Mouse (Mus musculus): ENCODE results near the gene Gpr150. TPM values are rescaled to one million over a fixed set of nuclear protein-coding genes. Genes with fewer than 3 reads are reported as not detected.

The Gpr150 gene
- total RNA-seq, 2 experiments from 2014 or later, result 2.5 to 3.2 TPM

- peak in 1 of 2 experiments; percentile 11 for DNase-seq (ENCODE audit: low spot score in 2 of 2)
Observed at GRCm38 (mm10) chr13:76017465-76017864, 39.3 kb downstream of the Gpr150 start.

- DNase-seq (ENCODE audit: low spot score in 2 of 2), result no peak
Observed at GRCm38 (mm10) chr13:76014511-76014910, 42.3 kb downstream of the Gpr150 start.

Other genes with a start within 250 kb of the Gpr150 start
- gene Glrx, start 217.1 kb downstream of the Gpr150 start, total RNA-seq (2021), result 10 to 100 TPM; 42.9 to 43.3 TPM
- gene Rhobtb3, start 113.1 kb downstream of the Gpr150 start, total RNA-seq (2021), result 10 to 100 TPM; 15.0 to 15.9 TPM
- gene Spata9, start 89.8 kb downstream of the Gpr150 start, total RNA-seq (2021), result not detected
- gene Rfesd, start 38.3 kb downstream of the Gpr150 start, total RNA-seq (2021), result 10 to 100 TPM; 15.7 to 16.7 TPM
- 1 to 10 TPM; 6.2 TPM for gene Arsk, start 41.7 kb upstream of the Gpr150 start, total RNA-seq (2021)
- gene Ttc37, start 41.7 kb upstream of the Gpr150 start, total RNA-seq (2021), result 10 to 100 TPM; 17.1 to 17.3 TPM
- gene Fam81b, start 248.1 kb upstream of the Gpr150 start, total RNA-seq (2021), result under 1 TPM in 1 of 2 experiments, not detected in 1; 0.10 TPM

Data from layer of hippocampus, adult 18-20 months (tissue).